Mouse (Mus musculus) hindbrain, embryonic 14.5 days (tissue): ENCODE measurements around the gene Vmn1r23. TPM values are rescaled to one million over a fixed set of nuclear protein-coding genes. Genes with fewer than 3 reads are reported as not detected.
"Not testable (repeated sequence)": the region's sequence is repeated elsewhere in the genome, so short reads cannot be mapped to it uniquely, and the experiment has no call there.

Experiments used
- ATAC-seq: fragments of 200-750 bp; cut with Nextera tagmentation; 2 replicates; pipeline ENCODE4 v1.8.0; 2017; ENCODE audit warnings: moderate number of reproducible peaks, mild to moderate bottlenecking, moderate TSS enrichment, moderate library complexity; ENCODE audit not compliant: low FRiP score
- DNase-seq: peaks from one replicate; pipeline ENCODE4 v3.0.0-alpha.2; 2015; ENCODE audit warnings: low spot score
- H3K27ac ChIP-seq: fragments of 300-500 bp; sonication (generic); 2 replicates; pipeline ENCODE4 v1.5.1; 2014; ENCODE audit warnings: mild to moderate bottlenecking, moderate library complexity
- H3K27me3 ChIP-seq: fragments of 300-500 bp; sonication (generic); 2 replicates; pipeline ENCODE4 v1.6.1; 2014; ENCODE audit warnings: mild to moderate bottlenecking, low read length, mixed read lengths; ENCODE audit not compliant: control insufficient read depth, insufficient read depth
- H3K36me3 ChIP-seq: fragments of 300-500 bp; sonication (generic); replicated peaks from 2 replicates; pipeline ENCODE4 v1.6.1; 2014; ENCODE audit not compliant: control insufficient read depth, insufficient read depth
- H3K4me1 ChIP-seq: fragments of 300-500 bp; sonication (generic); replicated peaks from 2 replicates; pipeline ENCODE4 v1.6.1; 2014; ENCODE audit warnings: antibody characterized with exemption, low read length, mixed read lengths; ENCODE audit not compliant: control insufficient read depth, insufficient read depth
- H3K4me2 ChIP-seq: fragments of 300-500 bp; sonication (generic); replicated peaks from 2 replicates; pipeline ENCODE4 v1.6.1; 2014; ENCODE audit warnings: mild to moderate bottlenecking, moderate library complexity
- H3K4me3 ChIP-seq: fragments of 300-500 bp; sonication (generic); replicated peaks from 2 replicates; pipeline ENCODE4 v1.5.1; 2014; ENCODE audit warnings: mild to moderate bottlenecking, low read length
- H3K9ac ChIP-seq: fragments of 300-500 bp; sonication (generic); 2 replicates; pipeline ENCODE4 v1.6.1; 2014
- H3K9me3 ChIP-seq: fragments of 300-500 bp; sonication (generic); 2 replicates; pipeline ENCODE4 v1.6.1; 2016; ENCODE audit warnings: low read length; ENCODE audit not compliant: control insufficient read depth
- WGBS: fragments of 180-500 bp; shearing (Covaris S2); extraction: QIAGEN DNeasy Blood & Tissue Kit; methylation state at CpG from one replicate; pipeline ENCODE4 v1.1.7; 2014; 5-methylcytosine and 5-hydroxymethylcytosine counted together
- polyA plus RNA-seq: library from polyadenylated mRNA; unstranded; fragments of >200 nt; fragmentation: Nextera tagmentation; extraction: Ambion mirVana; gene quantifications from 2 replicates; pipeline ENCODE4 v1.2.1, GENCODE M21; 2014

The Vmn1r23 gene
- polyA plus RNA-seq: not detected in 2 replicates

GRCm38 (mm10) chr6:57926738-57927137, at the start of gene Vmn1r23:
Gene Vmn1r23, minus strand, starts transcription at chr6:57926838.
- Histone ChIP-seq H3K4me2 (no peak within 1 kb of the TSS), H3K9ac (no peak within 1 kb of the TSS), H3K4me1 (no peaks in the 10 kb centered on the region), H3K27ac (no peak within 1 kb of the TSS), H3K27me3 (no peaks in the 10 kb centered on the region), H3K9me3 (no peaks in the 10 kb centered on the region), H3K4me3 (no peak within 1 kb of the TSS), H3K36me3 (no peaks in the 10 kb centered on the region)
- ATAC-seq (no peak), DNase-seq (no peak)
- 91% methylated on average over 1 of the region's 1 CpGs for WGBS

GRCm38 (mm10) chr6:57961403-57961802, 34.8 kb upstream of the Vmn1r23 start, which contains the start of gene Vmn1r24:
Gene Vmn1r24, minus strand, starts transcription at chr6:57961503.
- ATAC-seq, H3K4me1 ChIP-seq, H3K9ac ChIP-seq, H3K4me3 ChIP-seq, H3K27ac ChIP-seq, H3K4me2 ChIP-seq, H3K9me3 ChIP-seq, H3K27me3 ChIP-seq, H3K36me3 ChIP-seq, DNase-seq: not testable (repeated sequence)
- 93% methylated on average over 1 of the region's 1 CpGs for WGBS

GRCm38 (mm10) chr6:57907928-57908327, 18.7 kb downstream of the Vmn1r23 start, which contains the start of gene Vmn1r22:
Gene Vmn1r22, minus strand, starts transcription at chr6:57908028.
- Histone ChIP-seq H3K27ac (no peak within 1 kb of the TSS), H3K4me1 (no peaks in the 10 kb centered on the region), H3K9ac (no peak within 1 kb of the TSS), H3K4me2 (no peak within 1 kb of the TSS), H3K36me3 (no peaks in the 10 kb centered on the region), H3K27me3 (no peaks in the 10 kb centered on the region), H3K9me3 (no peaks in the 10 kb centered on the region), H3K4me3 (no peak within 1 kb of the TSS)
- ATAC-seq: no peak
- no peak for DNase-seq
- WGBS: 82% methylated on average over 1 of the region's 1 CpGs

Other genes starting within 250 kb of the Vmn1r23 start
- gene Pyurf, start 234.8 kb downstream of the Vmn1r23 start, polyA plus RNA-seq: 19.2 and 20.0 TPM in 2 replicates
- gene Lancl2, start 224.3 kb downstream of the Vmn1r23 start, polyA plus RNA-seq: 93.2 and 98.8 TPM in 2 replicates
- gene Vopp1, start 101.7 kb downstream of the Vmn1r23 start, polyA plus RNA-seq: 113 and 135 TPM in 2 replicates
- not detected in 2 replicates for gene Vmn1r21, start 76.5 kb downstream of the Vmn1r23 start, polyA plus RNA-seq
- not detected in 2 replicates for gene Vmn1r22, start 18.8 kb downstream of the Vmn1r23 start, polyA plus RNA-seq
- gene Vmn1r24, start 34.7 kb upstream of the Vmn1r23 start, polyA plus RNA-seq: not detected in 2 replicates
- not detected in 2 replicates for gene Vmn1r25, start 54.0 kb upstream of the Vmn1r23 start, polyA plus RNA-seq
- not detected in 2 replicates for gene Vmn1r26, start 88.3 kb upstream of the Vmn1r23 start, polyA plus RNA-seq